Mouse (Mus musculus) olfactory bulb, adult 2 months (tissue): ENCODE measurements around the gene Utrn.

Source experiments
- CTCF ChIP-seq: fragments of 200-500 bp; IDR thresholded peaks from 2 replicates; pipeline ENCODE4 v1.5.1; 2012; ENCODE audit warnings: low read depth, mild to moderate bottlenecking, low read length, moderate library complexity; ENCODE audit not compliant: insufficient read depth
- POLR2A ChIP-seq: fragments of 200-500 bp; IDR thresholded peaks from 2 replicates; pipeline ENCODE4 v1.6.1; 2012; ENCODE audit warnings: mild to moderate bottlenecking, low read depth, low read length, moderate library complexity; ENCODE audit not compliant: insufficient read depth

DNA sequence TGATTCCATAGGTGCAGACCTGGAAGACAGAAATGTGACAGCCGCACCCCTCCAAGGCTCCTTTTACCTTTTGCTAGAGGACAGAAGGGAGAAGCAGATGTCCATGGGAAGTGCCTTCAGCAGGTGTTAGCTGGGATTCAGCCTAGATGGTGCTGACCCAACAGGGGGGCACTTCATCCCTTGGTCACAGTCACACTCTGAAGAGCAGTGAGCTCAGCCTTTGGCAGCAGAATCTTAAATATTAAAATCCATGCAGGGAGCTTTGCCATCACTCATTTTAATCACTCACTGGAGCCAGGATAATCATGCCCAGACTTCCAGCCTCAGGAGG, 72.7 kb downstream of the Utrn start:
- no peak for TF ChIP-seq POLR2A
- no peak for TF ChIP-seq CTCF
